13 mouse cellular contexts compared by ENCODE assay signal in genomic region chr3:30227964-30228670, GRCm38 (mm10).
DNase-seq lines count a peak whose midpoint lies in the region; ATAC-seq lines count a peak whose summit lies in the region.
"Had no signal": no experiment of that assay in that cellular context is flagged by ENCODE, and none has a peak within 500 bp of the region (broad histone marks: within the 10 kb centered on the region; RNA-seq: fewer than 3 reads in every experiment).

No protein-coding gene starts in this region.

- no peaks in the 10 kb centered on the region for H3K36me3 ChIP-seq in forebrain, embryonic 10.5 days (replicated peaks)
- H3K36me3 ChIP-seq in forebrain, embryonic 12.5 days (replicated peaks) = no peaks in the 10 kb centered on the region
- no peaks in the 10 kb centered on the region for H3K36me3 ChIP-seq in hindbrain, embryonic 16.5 days (ENCODE audit: control insufficient read depth, insufficient read depth, low read length)
- H3K36me3 ChIP-seq in midbrain, embryonic 13.5 days = no peaks in the 10 kb centered on the region
- H3K36me3 ChIP-seq in forebrain, embryonic 16.5 days (ENCODE audit: control insufficient read depth, insufficient read depth) = no peaks in the 10 kb centered on the region
- H3K36me3 ChIP-seq: heart, embryonic 13.5 days had no signal

- H3K27ac ChIP-seq in forebrain, embryonic 10.5 days = peak overlapping the region; percentile 48
- H3K27ac ChIP-seq in forebrain, embryonic 12.5 days = no peak overlapping the region
- H3K27ac ChIP-seq in hindbrain, embryonic 16.5 days (ENCODE audit: low read depth, low read length) = no peak overlapping the region
- H3K27ac ChIP-seq in midbrain, embryonic 13.5 days = no peak overlapping the region
- H3K27ac ChIP-seq in forebrain, embryonic 16.5 days (ENCODE audit: low read length) = no peak overlapping the region
- H3K27ac ChIP-seq: heart, embryonic 13.5 days had no signal

- peaks cover 33% of the 10 kb centered on the region for H3K4me1 ChIP-seq in forebrain, embryonic 10.5 days
- H3K4me1 ChIP-seq in forebrain, embryonic 12.5 days = peaks cover 27% of the 10 kb centered on the region
- peaks cover 4% of the 10 kb centered on the region for H3K4me1 ChIP-seq in hindbrain, embryonic 16.5 days (ENCODE audit: control insufficient read depth, insufficient read depth, low read depth, low read length)
- H3K4me1 ChIP-seq in midbrain, embryonic 13.5 days (replicated peaks) = peaks cover 25% of the 10 kb centered on the region
- peaks cover 13% of the 10 kb centered on the region for H3K4me1 ChIP-seq in forebrain, embryonic 16.5 days (replicated peaks; ENCODE audit: control insufficient read depth, insufficient read depth, low read length)

- DNase-seq in forebrain, embryonic 10.5 days (ENCODE audit: extremely low spot score, low spot score) = no peak
- peak; percentile 12 for DNase-seq in ZHBTc4 (ENCODE audit: low read depth, low spot score)
- no peak for DNase-seq in frontal cortex, postnatal 36 days (ENCODE audit: low spot score in 2 of 2)
- no peak for DNase-seq in adrenal gland, postnatal 10 days
- DNase-seq: adrenal gland, adult 2 months; cerebellum, adult 11-12 months; gastrocnemius, postnatal 10 days had no signal

- no peak overlapping the region for H3K4me2 ChIP-seq in forebrain, embryonic 12.5 days
- H3K4me2 ChIP-seq in hindbrain, embryonic 16.5 days (ENCODE audit: low read length) = peak overlapping the region; percentile 11; the same call in 1 of the 2 replicates
- H3K4me2 ChIP-seq in midbrain, embryonic 13.5 days (replicated peaks) = peak overlapping the region; percentile 6; the same call in 1 of the 2 replicates
- no peak overlapping the region for H3K4me2 ChIP-seq in forebrain, embryonic 16.5 days (ENCODE audit: low read length)
- H3K4me2 ChIP-seq: heart, embryonic 13.5 days had no signal

- 40% methylated on average over 12 of the region's 12 CpGs for WGBS in forebrain, embryonic 10.5 days
- 32% methylated on average over 12 of the region's 12 CpGs for WGBS in forebrain, embryonic 12.5 days
- 30% methylated on average over 12 of the region's 12 CpGs for WGBS in hindbrain, embryonic 16.5 days
- 40% methylated on average over 12 of the region's 12 CpGs for WGBS in midbrain, embryonic 13.5 days
- 33% methylated on average over 12 of the region's 12 CpGs for WGBS in forebrain, embryonic 16.5 days

- H3K4me3 ChIP-seq in forebrain, embryonic 10.5 days = no peak overlapping the region
- H3K4me3 ChIP-seq in forebrain, embryonic 12.5 days (replicated peaks) = no peak overlapping the region
- H3K4me3 ChIP-seq in hindbrain, embryonic 16.5 days (ENCODE audit: low read length) = no peak overlapping the region
- no peak overlapping the region for H3K4me3 ChIP-seq in midbrain, embryonic 13.5 days (replicated peaks)
- no peak overlapping the region for H3K4me3 ChIP-seq in forebrain, embryonic 16.5 days (replicated peaks; ENCODE audit: low read length)
- H3K4me3 ChIP-seq: erythroblast, embryonic 14.5 days; heart, embryonic 13.5 days had no signal

- H3K9me3 ChIP-seq in forebrain, embryonic 10.5 days = no peaks in the 10 kb centered on the region
- H3K9me3 ChIP-seq in forebrain, embryonic 12.5 days = no peaks in the 10 kb centered on the region
- H3K9me3 ChIP-seq in hindbrain, embryonic 16.5 days (ENCODE audit: control insufficient read depth, low read length) = no peaks in the 10 kb centered on the region
- H3K9me3 ChIP-seq in midbrain, embryonic 13.5 days = no peaks in the 10 kb centered on the region
- no peaks in the 10 kb centered on the region for H3K9me3 ChIP-seq in forebrain, embryonic 16.5 days (ENCODE audit: control insufficient read depth, low read length)
- H3K9me3 ChIP-seq: heart, embryonic 13.5 days had no signal

- no peak overlapping the region for H3K9ac ChIP-seq in forebrain, embryonic 12.5 days
- no peak overlapping the region for H3K9ac ChIP-seq in hindbrain, embryonic 16.5 days (ENCODE audit: low read depth, low read length)
- no peak overlapping the region for H3K9ac ChIP-seq in midbrain, embryonic 13.5 days (replicated peaks)
- H3K9ac ChIP-seq in forebrain, embryonic 16.5 days (replicated peaks; ENCODE audit: low read depth, low read length) = no peak overlapping the region
- H3K9ac ChIP-seq: heart, embryonic 13.5 days had no signal

- H3K27me3 ChIP-seq in forebrain, embryonic 10.5 days (ENCODE audit: poor library complexity, severe bottlenecking) = peaks cover 25% of the 10 kb centered on the region; the same call in 1 of the 2 replicates
- H3K27me3 ChIP-seq in forebrain, embryonic 12.5 days = peaks cover 18% of the 10 kb centered on the region
- peaks cover 7% of the 10 kb centered on the region; the same call in 1 of the 2 replicates for H3K27me3 ChIP-seq in hindbrain, embryonic 16.5 days (replicated peaks; ENCODE audit: control insufficient read depth, insufficient read depth, low read length)
- H3K27me3 ChIP-seq in midbrain, embryonic 13.5 days = peaks cover 30% of the 10 kb centered on the region
- H3K27me3 ChIP-seq in forebrain, embryonic 16.5 days (replicated peaks; ENCODE audit: control insufficient read depth, insufficient read depth, low read length) = 0 out of 2 replicates have a peak, but pooled peaks cover 2% of the 10 kb centered on the region
- H3K27me3 ChIP-seq: heart, embryonic 13.5 days had no signal

- ATAC-seq in forebrain, embryonic 12.5 days (ENCODE audit: low FRiP score) = no peak
- no peak for ATAC-seq in hindbrain, embryonic 16.5 days
- no peak for ATAC-seq in midbrain, embryonic 13.5 days
- ATAC-seq in forebrain, embryonic 16.5 days = no peak

Comparison
In these comparisons a context has a peak if more than half of its experiments do, and no peak if none do; other contexts are left out.
1. H3K4me2 ChIP-seq: peak in hindbrain, embryonic 16.5 days (single experiment) and midbrain, embryonic 13.5 days (single experiment); none in forebrain, embryonic 12.5 days (single experiment) and forebrain, embryonic 16.5 days (single experiment).